Mouse (Mus musculus): Measurements from ENCODE around the gene Cped1. TPM values are rescaled to one million over a fixed set of nuclear protein-coding genes. Genes with fewer than 3 reads are reported as not detected.
"Not testable (repeated sequence)": the region's sequence is repeated elsewhere in the genome, so short reads cannot be mapped to it uniquely, and the experiment has no call there.

The Cped1 gene
- polyA plus RNA-seq, 1 experiment from 2014 or later, result 6.9 TPM

- WGBS, result 79% methylated on average over 6 of the region's 6 CpGs
- Histone ChIP-seq H3K36me3 (ENCODE audit: control insufficient read depth, insufficient read depth, low read length) (no peaks in the 10 kb centered on the region), H3K9ac (ENCODE audit: low read length) (no peak overlapping the region), H3K9me3 (ENCODE audit: control insufficient read depth, low read length) (no peaks in the 10 kb centered on the region), H3K4me2 (ENCODE audit: low read length) (no peak overlapping the region), H3K27ac (replicated peaks in 1 of 2; ENCODE audit: control insufficient read depth in 1 of 2, insufficient read depth in 1 of 2, low read depth in 2 of 2, low read length in 2 of 2) (no peak overlapping the region), H3K27me3 (ENCODE audit: control insufficient read depth, insufficient read depth, low read length) (no peaks in the 10 kb centered on the region), H3K4me3 (ENCODE audit: control insufficient read depth in 1 of 2, insufficient read depth in 1 of 2, low read depth in 1 of 2, low read length in 2 of 2) (no peak overlapping the region), H3K4me1 (ENCODE audit: control insufficient read depth in 2 of 2, insufficient read depth in 2 of 2, low read length in 2 of 2) (peaks cover 0 to 2% of the 10 kb centered on the region in 2 experiments; a peak in 1 of 4 replicates)
- no peak for ATAC-seq (ENCODE audit: insufficient number of reproducible peaks, insufficient read depth, low FRiP score, low read depth)
These were observed 249.4 kb downstream of the Cped1 start for GRCm38 (mm10) chr6:22235133-22235532.

GRCm38 (mm10) chr6:22243321-22243720, 257.6 kb downstream of the Cped1 start:
- no peak overlapping the region for H3K4me3 ChIP-seq (ENCODE audit: control insufficient read depth in 1 of 2, insufficient read depth in 1 of 2, low read depth in 1 of 2, low read length in 2 of 2)
- no peaks in the 10 kb centered on the region for H3K9me3 ChIP-seq (ENCODE audit: control insufficient read depth, low read length)
- WGBS, result 57% methylated on average over 8 of the region's 8 CpGs
- peaks cover 2 to 8% of the 10 kb centered on the region in 2 experiments; a peak in 3 of 4 replicates for H3K4me1 ChIP-seq (ENCODE audit: control insufficient read depth in 2 of 2, insufficient read depth in 2 of 2, low read length in 2 of 2)
- no peak for ATAC-seq (ENCODE audit: insufficient number of reproducible peaks, insufficient read depth, low FRiP score, low read depth)
- no peak overlapping the region for H3K27ac ChIP-seq (replicated peaks in 1 of 2; ENCODE audit: control insufficient read depth in 1 of 2, insufficient read depth in 1 of 2, low read depth in 2 of 2, low read length in 2 of 2)
- H3K9ac ChIP-seq (ENCODE audit: low read length), result no peak overlapping the region
- no peaks in the 10 kb centered on the region for H3K27me3 ChIP-seq (ENCODE audit: control insufficient read depth, insufficient read depth, low read length)
- no peaks in the 10 kb centered on the region for H3K36me3 ChIP-seq (ENCODE audit: control insufficient read depth, insufficient read depth, low read length)
- no peak overlapping the region for H3K4me2 ChIP-seq (ENCODE audit: low read length)

- Histone ChIP-seq H3K27ac (replicated peaks in 1 of 2; ENCODE audit: control insufficient read depth in 1 of 2, insufficient read depth in 1 of 2, low read depth in 2 of 2, low read length in 2 of 2) (no peak overlapping the region), H3K4me3 (ENCODE audit: control insufficient read depth in 1 of 2, insufficient read depth in 1 of 2, low read depth in 1 of 2, low read length in 2 of 2) (no peak overlapping the region), H3K4me1 (ENCODE audit: control insufficient read depth in 2 of 2, insufficient read depth in 2 of 2, low read length in 2 of 2) (peaks cover 2 to 8% of the 10 kb centered on the region in 2 experiments; a peak in 3 of 4 replicates), H3K9me3 (ENCODE audit: control insufficient read depth, low read length) (no peaks in the 10 kb centered on the region), H3K27me3 (ENCODE audit: control insufficient read depth, insufficient read depth, low read length) (no peaks in the 10 kb centered on the region), H3K4me2 (ENCODE audit: low read length) (no peak overlapping the region), H3K36me3 (ENCODE audit: control insufficient read depth, insufficient read depth, low read length) (no peaks in the 10 kb centered on the region), H3K9ac (ENCODE audit: low read length) (no peak overlapping the region)
- WGBS, result 87% methylated on average over 2 of the region's 2 CpGs
- ATAC-seq (ENCODE audit: insufficient number of reproducible peaks, insufficient read depth, low FRiP score, low read depth), result no peak
These were observed 261.0 kb downstream of the Cped1 start for GRCm38 (mm10) chr6:22246696-22247095.

GRCm38 (mm10) chr6:22258784-22259183, 273.1 kb downstream of the Cped1 start:
- no peak for ATAC-seq (ENCODE audit: insufficient number of reproducible peaks, insufficient read depth, low FRiP score, low read depth)
- 35% methylated on average over 4 of the region's 4 CpGs for WGBS

GRCm38 (mm10) chr6:22262519-22262918, 276.8 kb downstream of the Cped1 start:
- H3K9ac ChIP-seq (ENCODE audit: low read length), result no peak overlapping the region
- H3K4me3 ChIP-seq (ENCODE audit: control insufficient read depth in 1 of 2, insufficient read depth in 1 of 2, low read depth in 1 of 2, low read length in 2 of 2), result no peak overlapping the region
- H3K9me3 ChIP-seq (ENCODE audit: control insufficient read depth, low read length), result no peaks in the 10 kb centered on the region
- no peaks in the 10 kb centered on the region for H3K36me3 ChIP-seq (ENCODE audit: control insufficient read depth, insufficient read depth, low read length)
- no peak overlapping the region for H3K4me2 ChIP-seq (ENCODE audit: low read length)
- no peaks in the 10 kb centered on the region for H3K27me3 ChIP-seq (ENCODE audit: control insufficient read depth, insufficient read depth, low read length)
- H3K4me1 ChIP-seq (ENCODE audit: control insufficient read depth in 2 of 2, insufficient read depth in 2 of 2, low read length in 2 of 2), result peaks cover 5 to 11% of the 10 kb centered on the region in 2 experiments; a peak in 3 of 4 replicates
- ATAC-seq (ENCODE audit: insufficient number of reproducible peaks, insufficient read depth, low FRiP score, low read depth), result no peak
- 49% methylated on average over 4 of the region's 4 CpGs for WGBS
- H3K27ac ChIP-seq (replicated peaks in 1 of 2; ENCODE audit: control insufficient read depth in 1 of 2, insufficient read depth in 1 of 2, low read depth in 2 of 2, low read length in 2 of 2), result no peak overlapping the region

More at GRCm38 (mm10) chr6:22258784-22259183, 273.1 kb downstream of the Cped1 start:
- Histone ChIP-seq H3K27me3 (ENCODE audit: control insufficient read depth, insufficient read depth, low read length) (no peaks in the 10 kb centered on the region), H3K9ac (ENCODE audit: low read length) (no peak overlapping the region), H3K27ac (replicated peaks in 1 of 2; ENCODE audit: control insufficient read depth in 1 of 2, insufficient read depth in 1 of 2, low read depth in 2 of 2, low read length in 2 of 2) (peak overlapping the region in 1 of 2 experiments; percentile 39; a peak in 1 of 4 replicates), H3K4me1 (ENCODE audit: control insufficient read depth in 2 of 2, insufficient read depth in 2 of 2, low read length in 2 of 2) (peaks cover 5 to 11% of the 10 kb centered on the region in 2 experiments; a peak in 3 of 4 replicates), H3K9me3 (ENCODE audit: control insufficient read depth, low read length) (no peaks in the 10 kb centered on the region), H3K36me3 (ENCODE audit: control insufficient read depth, insufficient read depth, low read length) (no peaks in the 10 kb centered on the region), H3K4me3 (ENCODE audit: control insufficient read depth in 1 of 2, insufficient read depth in 1 of 2, low read depth in 1 of 2, low read length in 2 of 2) (no peak overlapping the region), H3K4me2 (ENCODE audit: low read length) (no peak overlapping the region)

- H3K4me1 ChIP-seq (ENCODE audit: control insufficient read depth in 2 of 2, insufficient read depth in 2 of 2, low read length in 2 of 2); H3K9me3 ChIP-seq (ENCODE audit: control insufficient read depth, low read length); H3K9ac ChIP-seq (ENCODE audit: low read length); H3K4me3 ChIP-seq (ENCODE audit: control insufficient read depth in 1 of 2, insufficient read depth in 1 of 2, low read depth in 1 of 2, low read length in 2 of 2); H3K36me3 ChIP-seq (ENCODE audit: control insufficient read depth, insufficient read depth, low read length); H3K27me3 ChIP-seq (ENCODE audit: control insufficient read depth, insufficient read depth, low read length); ATAC-seq (ENCODE audit: insufficient number of reproducible peaks, insufficient read depth, low FRiP score, low read depth); H3K4me2 ChIP-seq (ENCODE audit: low read length); H3K27ac ChIP-seq (replicated peaks in 1 of 2; ENCODE audit: control insufficient read depth in 1 of 2, insufficient read depth in 1 of 2, low read depth in 2 of 2, low read length in 2 of 2): not testable (repeated sequence)
- WGBS, result 82% methylated on average over 8 of the region's 8 CpGs
These were observed 278.4 kb downstream of the Cped1 start for GRCm38 (mm10) chr6:22264094-22264493.

- Histone ChIP-seq H3K9me3 (ENCODE audit: control insufficient read depth, low read length) (no peaks in the 10 kb centered on the region), H3K4me1 (ENCODE audit: control insufficient read depth in 2 of 2, insufficient read depth in 2 of 2, low read length in 2 of 2) (peaks cover 3 to 17% of the 10 kb centered on the region in 2 experiments), H3K36me3 (ENCODE audit: control insufficient read depth, insufficient read depth, low read length) (no peaks in the 10 kb centered on the region), H3K4me3 (ENCODE audit: control insufficient read depth in 1 of 2, insufficient read depth in 1 of 2, low read depth in 1 of 2, low read length in 2 of 2) (no peak overlapping the region), H3K27ac (replicated peaks in 1 of 2; ENCODE audit: control insufficient read depth in 1 of 2, insufficient read depth in 1 of 2, low read depth in 2 of 2, low read length in 2 of 2) (no peak overlapping the region), H3K9ac (ENCODE audit: low read length) (no peak overlapping the region), H3K4me2 (ENCODE audit: low read length) (no peak overlapping the region), H3K27me3 (ENCODE audit: control insufficient read depth, insufficient read depth, low read length) (no peaks in the 10 kb centered on the region)
- 69% methylated on average over 4 of the region's 4 CpGs for WGBS
- ATAC-seq (ENCODE audit: insufficient number of reproducible peaks, insufficient read depth, low FRiP score, low read depth), result no peak
These were observed 280.3 kb downstream of the Cped1 start for GRCm38 (mm10) chr6:22266018-22266417.
